Mouse (Mus musculus): ENCODE measurements at regions not wholly inside any gene's neighbourhood (a gene's known extent, or its start where the extent isn't known, plus 50 kb on each side); places are given as distances from the start of the nearest gene placed in this dataset.

DNA sequence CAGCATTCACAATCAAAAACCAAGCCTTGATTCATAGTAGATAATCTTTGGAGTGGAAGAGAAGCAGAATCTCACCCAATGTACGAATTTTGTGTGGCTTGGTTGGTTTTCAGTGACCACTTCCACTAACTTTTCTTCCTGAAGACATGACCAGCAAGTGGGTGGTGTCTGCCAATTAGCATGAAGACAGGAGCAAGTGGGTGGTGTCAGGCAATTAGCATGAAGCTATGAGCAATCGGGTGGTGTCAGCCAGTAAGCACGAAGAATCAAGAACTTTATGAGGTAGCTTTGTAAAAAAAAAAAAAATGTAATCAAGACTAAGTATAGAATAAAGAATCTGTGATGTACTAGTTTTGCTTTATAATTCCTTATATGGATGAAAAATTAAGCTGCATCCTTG, 2319.2 kb upstream of the Gm7489 start:
- Histone ChIP-seq H3K27ac (no peak overlapping the region), H3K4me2 (replicated peaks) (no peak overlapping the region), H3K9me3 (no peaks in the 10 kb centered on the region), H3K4me1 (replicated peaks) (no peaks in the 10 kb centered on the region), H3K4me3 (replicated peaks) (no peak overlapping the region), H3K9ac (no peak overlapping the region), H3K27me3 (replicated peaks) (no peaks in the 10 kb centered on the region), H3K36me3 (no peaks in the 10 kb centered on the region)
- no peak for ATAC-seq
- WGBS, result 79% methylated on average over 3 of the region's 3 CpGs

DNA sequence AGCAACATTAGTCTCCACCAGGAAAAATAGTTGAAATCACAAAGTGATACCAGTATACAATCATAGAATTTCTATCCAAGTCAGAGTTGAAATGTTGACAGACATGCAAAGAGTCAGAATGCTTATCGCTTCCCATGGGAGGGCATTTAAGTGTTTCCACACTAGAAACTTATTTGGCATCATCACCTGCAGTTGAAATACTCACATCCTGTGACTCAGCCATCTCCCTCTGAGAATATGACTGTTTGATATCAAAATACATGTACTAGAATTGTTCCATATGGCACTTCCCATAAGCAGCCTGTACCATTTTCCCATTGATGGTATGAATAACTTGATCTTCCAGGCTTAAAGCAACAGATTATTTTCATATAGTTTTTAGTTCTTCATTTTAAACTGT, 2314.1 kb upstream of the Gm7489 start:
- Histone ChIP-seq H3K9ac (no peak overlapping the region), H3K9me3 (no peaks in the 10 kb centered on the region), H3K36me3 (no peaks in the 10 kb centered on the region), H3K4me2 (replicated peaks) (no peak overlapping the region), H3K27ac (no peak overlapping the region), H3K4me1 (replicated peaks) (no peaks in the 10 kb centered on the region), H3K4me3 (replicated peaks) (no peak overlapping the region), H3K27me3 (replicated peaks) (no peaks in the 10 kb centered on the region)
- WGBS, result 93% methylated on average over 1 of the region's 1 CpGs
- no peak for ATAC-seq

DNA sequence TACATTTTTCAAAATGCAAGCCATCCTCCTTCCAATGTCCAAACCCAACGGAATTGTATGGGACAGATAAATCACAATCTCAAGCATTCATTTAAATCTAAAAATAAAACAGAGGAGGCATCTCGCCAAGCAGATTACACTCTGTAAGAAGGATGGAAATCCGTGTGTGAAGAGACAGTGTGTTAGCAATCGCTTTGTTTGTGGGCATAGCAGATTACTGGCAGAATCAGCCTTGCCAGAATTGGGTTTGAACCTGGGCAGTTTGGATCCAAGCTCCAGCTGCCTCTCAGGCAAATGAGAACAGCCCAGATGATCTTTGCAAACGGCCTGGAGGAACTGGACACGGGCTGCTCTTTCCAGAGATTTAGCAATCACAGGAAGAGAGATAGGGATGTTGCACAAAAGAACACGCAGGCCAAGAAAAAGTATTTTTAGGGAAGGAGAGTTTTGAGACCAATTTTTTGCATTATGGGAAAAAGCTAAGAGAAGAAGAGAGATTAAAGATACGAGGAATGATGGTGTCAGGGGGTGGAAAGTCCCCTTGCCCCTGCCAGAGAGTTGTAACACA, 2310.1 kb upstream of the Gm7489 start:
- no peaks in the 10 kb centered on the region for H3K9me3 ChIP-seq
- H3K4me2 ChIP-seq (replicated peaks), result no peak overlapping the region
- no peak overlapping the region for H3K27ac ChIP-seq
- ATAC-seq, result no peak
- no peak overlapping the region for H3K4me3 ChIP-seq (replicated peaks)
- no peaks in the 10 kb centered on the region for H3K36me3 ChIP-seq
- H3K9ac ChIP-seq, result no peak overlapping the region
- H3K27me3 ChIP-seq (replicated peaks), result no peaks in the 10 kb centered on the region
- no peaks in the 10 kb centered on the region for H3K4me1 ChIP-seq (replicated peaks)
- WGBS, result 74% methylated on average over 8 of the region's 8 CpGs

DNA sequence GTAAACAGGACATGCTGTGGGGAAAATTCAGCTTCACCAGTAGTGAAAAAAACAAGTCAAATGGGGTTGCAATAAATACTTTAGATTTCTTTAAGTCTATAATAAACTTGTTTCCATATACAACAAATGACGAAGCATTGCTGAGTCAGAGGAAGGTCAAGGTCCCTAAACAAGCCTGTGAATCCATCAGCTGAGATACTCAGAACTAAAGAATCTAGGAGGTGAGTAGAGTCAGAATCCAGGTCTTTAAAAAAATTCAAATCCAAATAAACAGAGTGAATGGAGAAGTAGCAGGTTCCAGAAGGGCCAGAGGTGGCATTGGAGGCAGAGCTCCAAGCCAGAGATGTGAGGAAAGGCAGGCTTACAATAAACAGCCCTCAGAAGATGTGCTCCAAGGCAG, 2301.1 kb upstream of the Gm7489 start:
- Histone ChIP-seq H3K4me3 (replicated peaks) (no peak overlapping the region), H3K27ac (no peak overlapping the region), H3K9ac (no peak overlapping the region), H3K36me3 (no peaks in the 10 kb centered on the region), H3K4me2 (replicated peaks) (no peak overlapping the region), H3K9me3 (no peaks in the 10 kb centered on the region), H3K27me3 (replicated peaks) (no peaks in the 10 kb centered on the region), H3K4me1 (replicated peaks) (no peaks in the 10 kb centered on the region)
- 51% methylated on average over 1 of the region's 1 CpGs for WGBS
- no peak for ATAC-seq

DNA sequence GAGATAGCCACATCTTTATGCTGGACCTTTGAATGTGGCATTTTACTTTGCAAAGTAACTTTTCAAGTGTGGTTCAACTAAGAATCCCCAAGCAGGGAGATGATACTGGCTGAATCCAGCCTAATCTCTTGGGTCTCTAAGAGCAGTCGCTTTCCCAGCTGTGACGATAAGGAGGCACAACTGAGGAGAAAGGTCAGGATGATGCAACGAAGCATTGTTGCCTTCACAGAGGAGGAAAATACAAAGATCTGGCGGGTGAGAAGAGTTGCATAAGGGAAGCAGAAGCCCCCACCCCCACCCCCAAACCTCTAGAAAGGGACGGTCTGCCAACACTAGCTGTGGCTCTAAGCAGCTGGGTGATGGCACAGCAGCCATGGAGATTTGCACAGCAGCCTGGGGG, 2298.6 kb upstream of the Gm7489 start:
- H3K9me3 ChIP-seq, result no peaks in the 10 kb centered on the region
- no peak for ATAC-seq
- no peak overlapping the region for H3K4me2 ChIP-seq (replicated peaks)
- H3K4me1 ChIP-seq (replicated peaks), result no peaks in the 10 kb centered on the region
- no peaks in the 10 kb centered on the region for H3K36me3 ChIP-seq
- no peak overlapping the region for H3K27ac ChIP-seq
- whole genome bisulfite sequencing, result 75% methylated on average over 5 of the region's 5 CpGs
- no peak overlapping the region for H3K9ac ChIP-seq
- no peak overlapping the region for H3K4me3 ChIP-seq (replicated peaks)
- H3K27me3 ChIP-seq (replicated peaks), result no peaks in the 10 kb centered on the region

DNA sequence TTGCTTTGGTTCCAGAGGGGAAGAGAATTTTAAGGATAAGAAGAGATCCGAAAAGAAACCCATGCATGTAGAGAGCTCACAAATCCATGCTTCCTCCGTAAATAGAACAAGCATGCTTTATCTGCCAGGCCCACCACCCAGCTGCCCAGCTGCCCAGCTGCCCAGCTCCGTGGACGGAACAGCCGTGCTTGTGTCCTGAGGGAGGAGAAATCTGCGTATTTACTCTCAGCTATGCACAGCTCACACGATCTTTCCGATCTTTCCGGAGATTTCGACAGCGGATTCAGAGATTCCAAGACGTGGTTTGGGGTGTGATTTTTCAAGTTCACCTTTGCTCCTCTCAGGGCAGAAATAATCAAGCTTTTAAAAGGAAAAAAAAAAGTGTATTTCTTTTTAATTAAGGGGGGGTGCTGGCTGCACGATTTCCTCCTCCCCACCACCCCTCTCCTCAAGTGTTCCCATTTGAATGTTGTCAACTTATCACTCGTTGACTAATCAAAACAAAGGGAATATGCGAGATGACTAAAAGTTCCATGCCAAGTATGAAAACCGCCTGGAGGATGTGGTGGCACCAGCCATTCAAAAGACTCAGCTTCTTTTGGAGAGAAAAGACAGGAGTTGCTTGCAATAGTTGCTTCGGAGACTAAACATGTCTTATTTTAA, 2293.2 kb upstream of the Gm7489 start:
- WGBS, result 53% methylated on average over 17 of the region's 17 CpGs
- Histone ChIP-seq H3K4me1 (replicated peaks) (no peaks in the 10 kb centered on the region), H3K9ac (no peak overlapping the region), H3K4me2 (replicated peaks) (peak overlapping the region; percentile 15; the same call in 1 of the 2 replicates), H3K27me3 (replicated peaks) (no peaks in the 10 kb centered on the region), H3K4me3 (replicated peaks) (no peak overlapping the region), H3K9me3 (no peaks in the 10 kb centered on the region), H3K27ac (no peak overlapping the region), H3K36me3 (no peaks in the 10 kb centered on the region)
- ATAC-seq, result no peak

DNA sequence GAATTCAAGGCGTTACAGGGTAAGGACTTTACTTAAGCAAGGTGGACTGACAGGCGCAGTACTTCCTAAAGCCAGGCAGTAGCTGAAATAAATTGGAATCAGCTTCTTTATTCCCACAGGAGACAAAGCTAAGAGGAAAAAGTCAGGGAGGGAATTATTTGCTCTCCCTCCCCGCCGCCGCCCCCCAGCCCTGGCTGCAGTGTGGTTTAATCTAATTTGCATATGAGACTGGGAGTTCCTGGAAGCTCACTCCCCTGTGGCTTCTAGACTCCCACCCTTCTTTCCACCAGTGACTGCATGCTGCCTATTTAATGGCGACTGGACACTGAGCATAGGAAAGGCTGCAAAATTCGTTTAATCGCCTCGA, 2292.7 kb upstream of the Gm7489 start:
- no peaks in the 10 kb centered on the region for H3K9me3 ChIP-seq
- peak overlapping the region; percentile 15; the same call in 1 of the 2 replicates for H3K4me2 ChIP-seq (replicated peaks)
- 0 out of 2 replicates have a peak, but pooled peaks have one; percentile 25 for ATAC-seq
- WGBS, result 55% methylated on average over 9 of the region's 9 CpGs
- no peaks in the 10 kb centered on the region for H3K36me3 ChIP-seq
- H3K27me3 ChIP-seq (replicated peaks), result no peaks in the 10 kb centered on the region
- no peak overlapping the region for H3K27ac ChIP-seq
- H3K4me3 ChIP-seq (replicated peaks), result no peak overlapping the region
- H3K4me1 ChIP-seq (replicated peaks), result no peaks in the 10 kb centered on the region
- no peak overlapping the region for H3K9ac ChIP-seq

DNA sequence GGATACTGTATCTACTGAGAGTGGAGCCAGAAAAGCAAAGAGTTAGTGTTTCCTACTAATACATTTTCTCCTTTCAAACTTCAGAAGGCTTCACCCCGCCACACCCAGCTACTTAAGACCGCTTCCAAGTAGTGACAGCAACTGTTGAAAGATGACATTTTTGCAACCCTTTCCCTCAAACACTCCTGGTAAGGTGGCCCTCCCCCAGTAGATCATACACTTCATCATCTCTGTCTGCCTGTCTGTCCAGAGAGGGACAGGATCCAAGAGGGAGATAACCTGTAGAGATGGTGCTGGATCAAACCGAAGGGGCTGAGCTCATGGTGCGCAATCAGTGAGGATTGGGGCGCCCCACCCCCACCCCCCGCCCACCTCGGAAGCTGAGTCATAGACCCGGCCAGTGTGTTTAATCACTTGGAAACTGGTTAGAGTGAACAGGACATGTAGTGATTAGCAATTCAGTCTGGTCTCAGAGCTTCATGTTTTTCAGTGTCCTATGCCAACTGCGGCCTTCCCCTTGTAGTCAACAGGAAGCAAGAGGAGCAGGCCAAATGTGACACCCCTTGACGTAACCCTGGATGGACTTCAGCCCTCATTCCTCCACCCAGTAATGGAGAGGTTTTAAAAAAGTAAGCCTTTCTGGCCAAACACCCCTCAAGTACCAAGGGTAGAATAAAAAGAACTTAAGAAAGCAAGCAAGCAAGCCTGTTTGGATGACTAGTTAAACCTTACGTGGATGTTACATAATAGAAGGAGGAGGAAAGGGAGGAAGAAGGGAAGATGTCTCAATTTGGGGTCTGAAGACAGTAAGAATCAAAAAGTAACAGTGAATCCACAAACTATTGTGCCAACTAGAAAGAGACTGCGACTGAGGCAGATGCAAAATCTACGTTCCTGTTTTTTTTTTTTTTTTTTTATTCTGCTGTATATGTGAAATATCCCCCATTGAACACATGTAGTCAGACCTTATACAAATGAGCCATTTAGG, 2291.9 kb upstream of the Gm7489 start:
- ATAC-seq, result 0 out of 2 replicates have a peak, but pooled peaks have one; percentile 20
- Histone ChIP-seq H3K27me3 (replicated peaks) (no peaks in the 10 kb centered on the region), H3K4me2 (replicated peaks) (no peak overlapping the region), H3K36me3 (no peaks in the 10 kb centered on the region), H3K9ac (no peak overlapping the region), H3K4me1 (replicated peaks) (no peaks in the 10 kb centered on the region), H3K4me3 (replicated peaks) (no peak overlapping the region), H3K9me3 (no peaks in the 10 kb centered on the region), H3K27ac (no peak overlapping the region)
- 81% methylated on average over 13 of the region's 13 CpGs for WGBS

DNA sequence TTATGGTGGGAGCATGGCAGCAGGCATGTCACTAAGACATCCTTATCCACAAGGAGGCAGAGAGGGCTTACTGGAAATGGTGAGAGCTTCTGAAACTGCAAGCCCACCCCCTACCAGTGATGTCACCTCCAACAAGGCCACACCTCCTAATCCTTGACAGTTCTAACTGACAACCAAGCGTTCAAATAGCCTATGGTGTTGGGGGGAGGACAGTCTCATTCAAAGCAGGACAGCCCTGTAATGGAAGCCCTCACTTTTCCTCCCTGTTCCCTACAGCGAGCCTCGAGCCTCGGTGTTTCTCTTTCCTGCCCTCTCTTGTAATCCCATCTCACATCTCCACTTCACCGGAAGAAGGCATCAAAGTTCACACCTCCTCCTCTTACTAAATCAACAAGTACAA, 2290.6 kb upstream of the Gm7489 start:
- H3K4me3 ChIP-seq (replicated peaks), result no peak overlapping the region
- H3K27me3 ChIP-seq (replicated peaks), result no peaks in the 10 kb centered on the region
- no peak overlapping the region for H3K27ac ChIP-seq
- WGBS, result 56% methylated on average over 5 of the region's 5 CpGs
- H3K4me2 ChIP-seq (replicated peaks), result no peak overlapping the region
- H3K36me3 ChIP-seq, result no peaks in the 10 kb centered on the region
- no peak overlapping the region for H3K9ac ChIP-seq
- H3K9me3 ChIP-seq, result no peaks in the 10 kb centered on the region
- ATAC-seq, result no peak
- H3K4me1 ChIP-seq (replicated peaks), result no peaks in the 10 kb centered on the region

DNA sequence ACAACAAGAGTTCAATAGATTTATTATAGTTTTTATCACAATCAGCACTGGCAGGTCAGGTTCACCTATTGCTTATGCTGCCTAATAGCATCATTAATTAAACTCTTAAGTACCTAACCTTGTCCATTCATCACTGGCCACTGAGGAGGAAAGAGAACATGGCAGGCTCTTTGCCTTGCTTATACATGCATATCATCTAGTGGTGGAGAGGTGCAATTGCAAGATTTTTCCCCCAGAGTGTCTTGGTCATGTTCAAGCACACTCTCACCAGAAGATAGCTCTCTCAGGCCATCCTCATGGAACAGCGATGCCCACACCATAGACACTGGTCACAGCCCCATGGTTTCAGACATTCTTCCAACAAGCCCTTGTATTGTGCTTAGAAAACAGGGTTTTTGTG, 2289.1 kb upstream of the Gm7489 start:
- H3K4me1 ChIP-seq (replicated peaks), result no peaks in the 10 kb centered on the region
- no peaks in the 10 kb centered on the region for H3K27me3 ChIP-seq (replicated peaks)
- H3K27ac ChIP-seq, result no peak overlapping the region
- no peaks in the 10 kb centered on the region for H3K36me3 ChIP-seq
- H3K4me3 ChIP-seq (replicated peaks), result no peak overlapping the region
- no peak overlapping the region for H3K4me2 ChIP-seq (replicated peaks)
- no peak overlapping the region for H3K9ac ChIP-seq
- no peak for ATAC-seq
- no peaks in the 10 kb centered on the region for H3K9me3 ChIP-seq
- 80% methylated on average over 1 of the region's 1 CpGs for WGBS

DNA sequence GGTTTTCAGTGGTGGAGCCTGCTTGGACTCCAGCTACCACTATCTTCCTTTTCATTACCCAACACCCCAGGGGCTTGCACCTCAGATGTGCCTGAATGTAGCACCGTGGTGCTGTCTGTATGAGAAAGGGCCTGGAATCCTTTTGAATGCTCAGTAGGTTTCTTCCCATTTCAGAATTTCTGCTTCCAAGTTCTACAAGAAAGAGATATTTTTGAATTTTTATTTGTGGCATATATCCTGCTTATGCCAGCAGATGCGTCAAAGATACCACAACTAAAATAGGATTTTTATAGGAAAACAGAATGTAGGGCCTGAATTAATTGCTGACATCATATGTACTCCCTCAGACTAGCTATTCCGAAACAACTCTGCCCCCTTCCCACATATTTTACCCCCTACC, 2286.9 kb upstream of the Gm7489 start:
- WGBS, result 86% methylated on average over 3 of the region's 3 CpGs

DNA sequence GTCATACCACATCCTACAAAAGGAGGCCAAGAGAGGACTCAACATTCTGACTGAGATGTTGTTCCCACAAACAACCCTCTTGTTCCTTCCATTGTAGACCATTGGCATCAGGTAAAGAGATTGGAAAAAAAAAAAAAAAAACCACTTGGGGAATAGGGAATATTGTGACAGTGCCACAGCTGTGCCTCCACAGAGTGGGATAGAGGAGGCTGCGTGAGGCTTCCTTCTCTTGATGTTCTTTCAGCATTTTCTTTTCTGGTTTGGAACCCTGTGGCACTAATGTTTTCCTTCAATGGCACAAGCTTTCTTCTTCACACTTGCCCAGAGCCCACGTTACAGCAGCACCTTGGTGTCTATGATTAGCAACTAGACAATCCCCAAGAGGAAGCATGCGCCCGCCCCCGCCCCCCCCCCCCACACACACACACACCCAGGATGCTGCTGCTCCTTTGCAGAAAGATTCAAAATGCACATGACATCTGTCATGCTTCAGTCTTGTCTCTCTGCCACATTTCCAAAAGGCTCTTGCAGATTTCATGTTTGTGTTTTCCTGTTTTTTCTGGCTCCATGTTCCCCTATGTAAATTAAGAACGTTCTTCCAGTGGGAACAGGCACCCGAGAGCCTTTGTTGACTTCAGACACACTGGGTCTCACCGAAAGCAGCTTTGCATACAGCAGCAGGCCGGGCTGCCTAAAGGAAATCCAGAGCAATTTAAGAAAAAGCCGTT, 2283.4 kb upstream of the Gm7489 start:
- Histone ChIP-seq H3K27me3 (replicated peaks) (no peaks in the 10 kb centered on the region), H3K4me1 (replicated peaks) (no peaks in the 10 kb centered on the region), H3K36me3 (no peaks in the 10 kb centered on the region), H3K4me3 (replicated peaks) (no peak overlapping the region), H3K4me2 (replicated peaks) (no peak overlapping the region), H3K9me3 (no peaks in the 10 kb centered on the region), H3K27ac (no peak overlapping the region), H3K9ac (no peak overlapping the region)
- WGBS, result 55% methylated on average over 10 of the region's 10 CpGs
- no peak for ATAC-seq

More for the DNA sequence above, 2286.9 kb upstream of the Gm7489 start:
- Histone ChIP-seq H3K27me3 (replicated peaks) (no peaks in the 10 kb centered on the region), H3K4me2 (replicated peaks) (no peak overlapping the region), H3K9me3 (no peaks in the 10 kb centered on the region), H3K27ac (no peak overlapping the region), H3K9ac (no peak overlapping the region), H3K4me1 (replicated peaks) (no peaks in the 10 kb centered on the region), H3K36me3 (no peaks in the 10 kb centered on the region), H3K4me3 (replicated peaks) (no peak overlapping the region)
- no peak for ATAC-seq

Data from intestine, embryonic 15.5 days (tissue).